Mouse (Mus musculus) liver, embryonic 14.5 days (tissue): ENCODE results near the gene Loxl3.

Experiments
- CTCF ChIP-seq: IDR thresholded peaks from 2 replicates; pipeline ENCODE4 v1.5.1; 2016; ENCODE audit warnings: antibody characterized with exemption, low read depth, control low read depth
- EP300 ChIP-seq: IDR thresholded peaks from 2 replicates; pipeline ENCODE4 v1.6.1; 2016; ENCODE audit warnings: antibody characterized with exemption, low read depth

DNA sequence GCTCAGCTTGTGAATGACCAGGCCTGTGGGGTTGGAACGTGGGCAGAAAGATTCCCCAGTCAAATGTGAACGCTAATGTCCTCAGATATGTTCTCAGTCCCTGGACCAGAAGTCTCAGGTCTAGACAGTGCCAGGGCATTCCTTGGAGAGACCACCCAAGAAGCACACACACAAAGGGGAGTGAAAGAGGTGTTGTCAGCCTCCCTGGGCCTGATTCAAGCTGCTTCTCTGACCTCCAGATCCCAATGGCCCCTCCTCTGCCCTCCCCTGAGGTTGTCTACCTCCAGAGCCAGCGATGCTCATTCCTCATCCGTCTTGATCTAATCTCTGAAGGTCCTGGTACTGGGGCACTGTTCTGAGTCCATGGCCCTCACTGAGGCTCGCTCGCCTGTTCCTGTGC is 9.6 kb downstream of the Loxl3 start:
- TF ChIP-seq EP300 (no peak), CTCF (no peak)
